Mouse (Mus musculus) neural tube, embryonic 15.5 days (tissue): Measurements from ENCODE around the gene Bicdl1. TPM values are rescaled to one million over a fixed set of nuclear protein-coding genes. Genes with fewer than 3 reads are reported as not detected.

Source experiments
- ATAC-seq: fragments of 200-750 bp; cut with Nextera tagmentation; 2 replicates; pipeline ENCODE4 v1.8.0; 2017; ENCODE audit warnings: mild to moderate bottlenecking, moderate TSS enrichment, moderate library complexity; ENCODE audit not compliant: low FRiP score
- H3K27ac ChIP-seq: fragments of 300-500 bp; sonication (generic); replicated peaks from 2 replicates; pipeline ENCODE4 v1.5.1; 2015; ENCODE audit warnings: mild to moderate bottlenecking, inconsistent platforms
- H3K27me3 ChIP-seq: fragments of 300-500 bp; sonication (generic); replicated peaks from 2 replicates; pipeline ENCODE4 v1.6.1; 2015; ENCODE audit warnings: inconsistent platforms
- H3K36me3 ChIP-seq: fragments of 300-500 bp; sonication (generic); 2 replicates; pipeline ENCODE4 v1.6.1; 2015; ENCODE audit warnings: inconsistent platforms
- H3K4me1 ChIP-seq: fragments of 300-500 bp; sonication (generic); 2 replicates; pipeline ENCODE4 v1.6.1; 2015; ENCODE audit warnings: inconsistent platforms
- H3K4me2 ChIP-seq: fragments of 300-500 bp; sonication (generic); 2 replicates; pipeline ENCODE4 v1.6.1; 2015; ENCODE audit warnings: inconsistent platforms, mild to moderate bottlenecking, moderate library complexity
- H3K4me3 ChIP-seq: fragments of 300-500 bp; sonication (generic); replicated peaks from 2 replicates; pipeline ENCODE4 v1.5.1; 2015; ENCODE audit warnings: mild to moderate bottlenecking, inconsistent platforms
- H3K9ac ChIP-seq: fragments of 300-500 bp; sonication (generic); replicated peaks from 2 replicates; pipeline ENCODE4 v1.6.1; 2015; ENCODE audit warnings: mild to moderate bottlenecking, inconsistent platforms
- H3K9me3 ChIP-seq: fragments of 300-500 bp; sonication (generic); replicated peaks from 2 replicates; pipeline ENCODE4 v1.6.1; 2016; ENCODE audit warnings: inconsistent platforms
- WGBS: fragments of 180-500 bp; shearing (Covaris S2); methylation state at CpG from one replicate; pipeline ENCODE4 v1.1.7; 2015; ENCODE audit warnings: mixed read lengths; 5-methylcytosine and 5-hydroxymethylcytosine counted together
- polyA plus RNA-seq: library from polyadenylated mRNA; unstranded; fragments of >200 nt; fragmentation: Nextera tagmentation; extraction: Ambion mirVana; gene quantifications from 2 replicates; pipeline ENCODE4 v1.2.1, GENCODE M21; 2015

Bicdl1 gene
- polyA plus RNA-seq, 1 experiment from 2014 or later, result 44.0 TPM

- H3K27ac ChIP-seq, result no peak overlapping the region
- H3K4me1 ChIP-seq, result peaks cover 24% of the 10 kb centered on the region
- H3K9ac ChIP-seq, result no peak overlapping the region
- H3K4me2 ChIP-seq, result no peak overlapping the region
- no peaks in the 10 kb centered on the region for H3K27me3 ChIP-seq
- ATAC-seq, result no peak
- peaks cover 3% of the 10 kb centered on the region; the same call in 1 of the 2 replicates for H3K36me3 ChIP-seq
- no peak overlapping the region for H3K4me3 ChIP-seq
- H3K9me3 ChIP-seq, result no peaks in the 10 kb centered on the region
- 93% methylated on average over 10 of the region's 10 CpGs for WGBS
Measured at GRCm38 (mm10) chr5:115724422-115724821, 7.0 kb downstream of the Bicdl1 start.

GRCm38 (mm10) chr5:115722188-115722959, 9.0 kb downstream of the Bicdl1 start:
- no peak overlapping the region for H3K4me3 ChIP-seq
- ATAC-seq, result no peak
- H3K9me3 ChIP-seq, result no peaks in the 10 kb centered on the region
- H3K9ac ChIP-seq, result no peak overlapping the region
- H3K27ac ChIP-seq, result no peak overlapping the region
- H3K4me1 ChIP-seq, result peaks cover 19% of the 10 kb centered on the region
- no peak overlapping the region for H3K4me2 ChIP-seq
- H3K27me3 ChIP-seq, result no peaks in the 10 kb centered on the region
- 84% methylated on average over 21 of the region's 21 CpGs for WGBS
- H3K36me3 ChIP-seq, result peaks cover 3% of the 10 kb centered on the region; the same call in 1 of the 2 replicates

- Histone ChIP-seq H3K4me1 (peaks cover 19% of the 10 kb centered on the region), H3K27ac (no peak overlapping the region), H3K27me3 (no peaks in the 10 kb centered on the region), H3K4me3 (no peak overlapping the region), H3K9ac (no peak overlapping the region), H3K4me2 (no peak overlapping the region), H3K36me3 (peaks cover 3% of the 10 kb centered on the region; the same call in 1 of the 2 replicates), H3K9me3 (no peaks in the 10 kb centered on the region)
- WGBS, result 56% methylated on average over 3 of the region's 3 CpGs
- ATAC-seq, result no peak
Measured at GRCm38 (mm10) chr5:115720761-115721160, 10.7 kb downstream of the Bicdl1 start.

GRCm38 (mm10) chr5:115717693-115718092, 13.7 kb downstream of the Bicdl1 start:
- no peaks in the 10 kb centered on the region for H3K9me3 ChIP-seq
- peaks cover 19% of the 10 kb centered on the region for H3K4me1 ChIP-seq
- H3K4me3 ChIP-seq, result no peak overlapping the region
- no peaks in the 10 kb centered on the region; the same call in 1 of the 2 replicates for H3K36me3 ChIP-seq
- no peak overlapping the region for H3K4me2 ChIP-seq
- ATAC-seq, result no peak
- H3K27me3 ChIP-seq, result no peaks in the 10 kb centered on the region
- H3K9ac ChIP-seq, result no peak overlapping the region
- 94% methylated on average over 3 of the region's 3 CpGs for WGBS
- H3K27ac ChIP-seq, result no peak overlapping the region

- Histone ChIP-seq H3K9me3 (no peaks in the 10 kb centered on the region), H3K9ac (no peak overlapping the region), H3K4me1 (peaks cover 18% of the 10 kb centered on the region), H3K36me3 (no peaks in the 10 kb centered on the region; the same call in 1 of the 2 replicates), H3K27me3 (no peaks in the 10 kb centered on the region), H3K4me2 (no peak overlapping the region), H3K4me3 (no peak overlapping the region), H3K27ac (no peak overlapping the region)
- ATAC-seq, result no peak
- WGBS, result 85% methylated on average over 3 of the region's 3 CpGs
Measured at GRCm38 (mm10) chr5:115717106-115717505, 14.3 kb downstream of the Bicdl1 start.

GRCm38 (mm10) chr5:115716426-115716825, 15.0 kb downstream of the Bicdl1 start:
- Histone ChIP-seq H3K27ac (no peak overlapping the region), H3K9me3 (no peaks in the 10 kb centered on the region), H3K4me2 (no peak overlapping the region), H3K4me3 (no peak overlapping the region), H3K9ac (no peak overlapping the region), H3K36me3 (no peaks in the 10 kb centered on the region), H3K27me3 (no peaks in the 10 kb centered on the region), H3K4me1 (peaks cover 20% of the 10 kb centered on the region)
- 73% methylated on average over 6 of the region's 6 CpGs for WGBS
- no peak for ATAC-seq

- Histone ChIP-seq H3K4me1 (peaks cover 15% of the 10 kb centered on the region), H3K9me3 (no peaks in the 10 kb centered on the region), H3K27ac (no peak overlapping the region), H3K4me3 (no peak overlapping the region), H3K27me3 (no peaks in the 10 kb centered on the region), H3K36me3 (no peaks in the 10 kb centered on the region), H3K4me2 (no peak overlapping the region), H3K9ac (no peak overlapping the region)
- WGBS, result 90% methylated on average over 7 of the region's 7 CpGs
- no peak for ATAC-seq
Measured at GRCm38 (mm10) chr5:115714761-115715160, 16.7 kb downstream of the Bicdl1 start.

GRCm38 (mm10) chr5:115712487-115712886, 18.9 kb downstream of the Bicdl1 start:
- no peaks in the 10 kb centered on the region for H3K9me3 ChIP-seq
- WGBS, result 66% methylated on average over 6 of the region's 6 CpGs
- no peak for ATAC-seq
- no peak overlapping the region for H3K9ac ChIP-seq
- peaks cover 15% of the 10 kb centered on the region for H3K4me1 ChIP-seq
- H3K27me3 ChIP-seq, result no peaks in the 10 kb centered on the region
- H3K4me3 ChIP-seq, result no peak overlapping the region
- no peak overlapping the region for H3K4me2 ChIP-seq
- no peak overlapping the region for H3K27ac ChIP-seq
- H3K36me3 ChIP-seq, result no peaks in the 10 kb centered on the region

GRCm38 (mm10) chr5:115711636-115712419, 19.6 kb downstream of the Bicdl1 start:
- Histone ChIP-seq H3K9me3 (no peaks in the 10 kb centered on the region), H3K36me3 (no peaks in the 10 kb centered on the region), H3K9ac (no peak overlapping the region), H3K4me3 (no peak overlapping the region), H3K4me1 (peaks cover 15% of the 10 kb centered on the region), H3K27me3 (no peaks in the 10 kb centered on the region), H3K4me2 (no peak overlapping the region), H3K27ac (no peak overlapping the region)
- ATAC-seq, result peak; percentile 63
- WGBS, result 65% methylated on average over 11 of the region's 11 CpGs

GRCm38 (mm10) chr5:115710171-115710570, 21.2 kb downstream of the Bicdl1 start:
- Histone ChIP-seq H3K9ac (no peak overlapping the region), H3K27me3 (no peaks in the 10 kb centered on the region), H3K4me2 (no peak overlapping the region), H3K36me3 (no peaks in the 10 kb centered on the region), H3K4me3 (no peak overlapping the region), H3K27ac (no peak overlapping the region), H3K9me3 (no peaks in the 10 kb centered on the region), H3K4me1 (peaks cover 19% of the 10 kb centered on the region)
- WGBS, result 90% methylated on average over 4 of the region's 4 CpGs
- no peak for ATAC-seq

- H3K4me1 ChIP-seq, result peaks cover 19% of the 10 kb centered on the region
- no peaks in the 10 kb centered on the region for H3K27me3 ChIP-seq
- H3K4me2 ChIP-seq, result no peak overlapping the region
- WGBS, result 61% methylated on average over 3 of the region's 3 CpGs
- H3K9me3 ChIP-seq, result no peaks in the 10 kb centered on the region
- H3K27ac ChIP-seq, result no peak overlapping the region
- H3K36me3 ChIP-seq, result no peaks in the 10 kb centered on the region
- no peak overlapping the region for H3K4me3 ChIP-seq
- H3K9ac ChIP-seq, result no peak overlapping the region
- no peak for ATAC-seq
Measured at GRCm38 (mm10) chr5:115708930-115709329, 22.5 kb downstream of the Bicdl1 start.

- H3K4me1 ChIP-seq, result peaks cover 7% of the 10 kb centered on the region; the same call in 1 of the 2 replicates
- H3K36me3 ChIP-seq, result no peaks in the 10 kb centered on the region
- H3K9ac ChIP-seq, result no peak overlapping the region
- H3K4me3 ChIP-seq, result no peak overlapping the region
- H3K9me3 ChIP-seq, result no peaks in the 10 kb centered on the region
- no peaks in the 10 kb centered on the region for H3K27me3 ChIP-seq
- no peak overlapping the region for H3K4me2 ChIP-seq
- H3K27ac ChIP-seq, result no peak overlapping the region
- no peak for ATAC-seq
- 71% methylated on average over 3 of the region's 3 CpGs for WGBS
Measured at GRCm38 (mm10) chr5:115701981-115702380, 29.4 kb downstream of the Bicdl1 start.
